Mouse (Mus musculus) kidney, adult 2 months (tissue): Measurements from ENCODE around the gene Yif1b.

ENCODE experiments used
- CTCF ChIP-seq: fragments of 200-500 bp; conservative IDR thresholded peaks from 2 replicates; pipeline ENCODE4 v1.5.1; 2011; ENCODE audit warnings: low read depth, mild to moderate bottlenecking, control low read depth, low read length, moderate library complexity, mixed read lengths; ENCODE audit not compliant: insufficient read depth, insufficient read length
- POLR2A ChIP-seq: fragments of 200-500 bp; IDR thresholded peaks from one replicate; pipeline ENCODE4 v1.6.1; 2011; ENCODE audit warnings: low read depth, low read length, control low read depth

GRCm38 (mm10) chr7:29289856-29290255 is 51.7 kb downstream of the Yif1b start:
- no peak for TF ChIP-seq POLR2A
- TF ChIP-seq CTCF = no peak
